Mouse (Mus musculus) inflammation-experienced regulatory T-cells, adult 16 weeks (primary cell): ENCODE data around the gene S100a13. TPM values are rescaled to one million over a fixed set of nuclear protein-coding genes. Genes with fewer than 3 reads are reported as not detected.

Experiments
- polyA plus RNA-seq: library from polyadenylated mRNA; unstranded; fragments of 100-300 nt; shearing (Covaris generic); gene quantifications from one replicate; pipeline ENCODE4 v1.2.1, GENCODE M21; 2017

Gene S100a13
- 157 TPM for polyA plus RNA-seq

DNA sequence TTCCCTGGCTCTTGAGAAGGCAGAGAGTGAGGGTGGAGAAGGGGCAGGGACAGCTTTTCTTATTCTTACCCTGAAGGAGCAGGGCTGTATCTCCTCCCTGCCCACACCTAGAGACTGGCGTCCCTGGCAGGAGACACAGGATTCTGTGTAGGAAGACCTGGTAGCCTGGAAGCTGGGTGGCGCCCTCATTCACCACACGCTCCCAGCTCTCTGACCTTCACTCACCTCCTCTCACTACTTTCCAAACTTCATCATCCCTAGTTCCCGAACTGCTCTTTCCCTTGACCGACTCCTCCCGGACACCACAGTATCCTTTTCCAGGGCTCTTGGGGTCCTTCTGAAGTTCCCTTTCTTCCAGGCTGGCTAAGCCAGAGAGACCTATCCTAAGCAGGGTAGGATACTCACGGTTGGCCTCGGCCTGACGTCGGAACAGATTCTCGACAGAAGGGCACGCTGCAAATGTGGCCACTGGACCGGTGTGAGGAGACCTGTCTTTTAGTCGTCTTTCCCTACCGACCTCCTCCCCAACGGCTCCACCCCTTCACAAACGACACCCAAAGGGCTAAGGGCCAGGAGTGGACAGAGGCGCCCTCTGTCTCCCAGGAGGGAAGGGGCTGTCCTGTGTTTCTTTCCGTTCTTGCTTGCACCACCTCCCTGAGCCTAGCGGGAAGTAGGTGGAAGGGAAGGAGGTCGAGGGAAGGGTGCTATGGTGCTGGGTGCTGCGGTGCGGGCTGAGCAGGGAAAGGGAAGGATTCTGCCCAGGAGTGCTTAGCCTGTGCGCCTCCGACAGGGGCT, at the start of gene S100a13, which contains the start of gene S100a1:
Gene S100a13 (plus strand): TSS at position 640 of the 795 bp plus-strand sequence.
Gene S100a1 (minus strand): TSS at position 597 of the 795 bp plus-strand sequence.

DNA sequence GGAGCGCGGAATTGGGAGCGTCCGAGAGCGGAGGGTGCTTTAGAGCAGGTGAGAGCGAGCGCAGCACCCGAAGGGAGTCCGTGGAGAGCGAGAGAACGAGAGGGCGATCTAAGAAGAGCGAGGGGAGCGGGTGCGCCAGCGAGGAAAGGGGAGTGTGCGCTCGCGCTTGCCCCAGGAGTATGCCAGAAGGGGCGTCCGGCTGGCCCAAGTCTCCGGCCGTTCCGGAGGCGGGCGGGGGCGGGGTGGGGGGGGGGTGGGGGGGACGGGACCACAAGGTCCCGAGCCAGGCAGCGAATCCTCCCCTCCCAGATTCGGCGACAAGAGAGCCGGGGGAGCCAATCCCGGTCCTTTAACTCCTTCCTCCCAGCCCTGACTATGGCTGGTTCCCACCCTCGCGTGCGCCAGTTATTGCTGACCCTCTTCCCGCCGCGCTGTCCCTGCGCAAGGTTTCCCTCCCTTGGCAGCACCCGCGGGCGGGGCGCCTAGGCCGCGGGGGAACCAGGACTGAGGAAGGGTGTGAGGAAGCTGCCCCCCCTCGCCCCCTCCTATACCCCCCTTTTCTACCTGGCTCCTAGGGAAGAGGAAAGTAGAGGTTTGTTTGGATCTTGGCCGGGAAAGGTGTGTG, 48.4 kb upstream of the S100a13 start, which contains the start of gene Npr1:
Gene Npr1 (minus strand): TSS at position 181 of the 625 bp plus-strand sequence.

DNA sequence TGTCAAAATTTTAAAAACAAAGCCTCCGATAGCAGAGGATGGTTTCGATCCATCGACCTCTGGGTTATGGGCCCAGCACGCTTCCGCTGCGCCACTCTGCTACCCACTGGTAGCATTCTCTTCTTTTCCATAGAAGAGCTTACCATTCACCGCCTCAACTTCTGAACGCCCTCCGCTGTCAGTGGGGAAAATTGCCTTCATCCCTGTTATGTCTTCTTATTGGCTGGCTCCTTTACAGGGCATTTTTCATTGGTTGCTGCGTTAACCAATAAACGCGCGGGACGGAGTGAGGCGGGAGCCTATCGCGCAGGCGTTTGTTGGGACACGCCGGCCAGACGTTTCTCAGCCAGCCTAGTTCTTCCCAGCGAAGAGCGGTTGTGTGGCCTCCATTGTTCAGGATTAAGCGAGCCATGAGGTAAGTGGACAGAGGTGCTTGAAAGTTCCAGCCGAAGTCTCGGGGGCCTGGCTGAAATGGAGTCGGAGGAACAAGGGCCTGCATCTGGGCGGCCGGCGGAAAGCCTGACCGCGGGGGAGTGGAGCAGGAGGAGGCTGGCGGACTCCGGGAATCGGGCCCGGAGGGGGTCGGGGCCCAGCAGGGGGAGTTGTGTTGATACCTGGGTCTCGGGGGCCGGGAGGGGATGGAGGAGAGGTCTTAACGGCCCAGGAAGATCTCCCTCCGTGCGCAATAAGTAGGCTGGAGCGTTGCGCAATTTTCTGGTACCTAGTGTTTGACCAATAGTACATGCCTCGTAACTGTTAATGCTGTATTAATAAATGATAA, 38.2 kb upstream of the S100a13 start, which contains the start of gene Ilf2:
Gene Ilf2 (plus strand): TSS at position 296 of the 781 bp plus-strand sequence.

DNA sequence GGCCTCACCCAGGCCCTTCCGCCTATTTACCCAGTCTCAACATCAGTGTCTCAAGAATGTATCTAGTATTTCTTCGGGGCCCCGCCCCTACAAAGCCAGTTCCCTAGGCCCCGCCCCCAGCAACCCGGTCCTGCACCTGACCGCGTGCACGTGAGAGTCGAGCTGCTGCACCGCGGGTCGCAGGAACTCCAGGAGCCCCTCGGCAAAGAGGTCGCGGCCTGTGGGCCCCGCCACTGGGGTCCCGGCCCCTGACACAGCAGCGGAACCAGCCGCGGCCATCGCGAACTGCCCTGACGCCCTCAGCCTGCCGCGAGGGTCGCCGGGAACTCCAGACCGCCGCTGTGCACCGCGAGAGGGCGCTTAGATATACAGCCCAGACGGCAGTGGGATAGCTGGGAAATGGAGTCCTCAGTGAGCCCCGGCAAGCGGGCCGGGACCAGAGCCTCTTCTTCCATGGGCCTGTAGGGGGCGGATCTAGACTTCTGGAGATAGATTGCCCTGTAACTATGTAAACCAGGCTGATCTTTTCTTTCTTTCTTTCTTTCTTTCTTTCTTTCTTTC, 23.5 kb upstream of the S100a13 start, which contains the start of gene Snapin:
Gene Snapin (minus strand): TSS at position 338 of the 561 bp plus-strand sequence.

DNA sequence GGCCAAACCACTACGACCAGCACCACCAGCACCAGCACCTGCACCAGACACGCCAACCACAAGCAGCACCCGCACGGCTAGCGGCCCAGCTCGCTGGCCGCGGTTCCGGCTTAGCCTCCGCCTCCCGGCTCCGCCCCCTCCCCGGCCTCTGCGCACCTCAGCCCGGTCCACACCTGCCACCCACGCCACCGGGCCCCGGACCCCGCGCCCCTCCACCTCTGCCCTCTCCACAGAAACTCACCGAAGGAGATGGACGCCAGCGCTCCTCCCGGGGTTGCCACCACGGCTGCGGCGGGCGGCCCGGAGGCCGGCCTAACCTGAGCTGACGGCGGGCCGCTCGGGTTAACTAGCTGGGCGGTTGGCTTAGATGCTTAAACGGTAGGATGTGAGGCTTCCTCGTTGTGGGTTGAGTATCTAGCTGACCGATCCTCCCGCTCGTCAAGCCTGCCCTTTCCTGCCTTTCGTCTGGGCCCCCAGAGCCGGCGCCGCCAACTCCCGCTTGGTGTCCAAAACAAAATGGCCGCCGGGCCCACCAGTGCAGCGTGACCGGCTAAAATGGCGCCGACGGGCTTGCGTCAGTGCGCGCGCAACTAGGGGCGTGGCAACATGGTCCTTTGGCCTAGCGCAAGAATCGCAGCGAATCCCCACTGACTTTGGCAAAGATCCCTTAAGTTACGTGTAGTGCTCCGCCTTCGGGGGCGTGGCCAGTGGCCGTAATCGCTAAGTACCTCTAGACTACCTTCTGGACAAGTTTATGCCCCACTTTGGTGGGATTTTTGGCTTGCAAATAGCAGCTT, 5.1 kb upstream of the S100a13 start, which contains the start of gene Chtop:
Gene Chtop (minus strand): TSS at position 549 of the 797 bp plus-strand sequence.

DNA sequence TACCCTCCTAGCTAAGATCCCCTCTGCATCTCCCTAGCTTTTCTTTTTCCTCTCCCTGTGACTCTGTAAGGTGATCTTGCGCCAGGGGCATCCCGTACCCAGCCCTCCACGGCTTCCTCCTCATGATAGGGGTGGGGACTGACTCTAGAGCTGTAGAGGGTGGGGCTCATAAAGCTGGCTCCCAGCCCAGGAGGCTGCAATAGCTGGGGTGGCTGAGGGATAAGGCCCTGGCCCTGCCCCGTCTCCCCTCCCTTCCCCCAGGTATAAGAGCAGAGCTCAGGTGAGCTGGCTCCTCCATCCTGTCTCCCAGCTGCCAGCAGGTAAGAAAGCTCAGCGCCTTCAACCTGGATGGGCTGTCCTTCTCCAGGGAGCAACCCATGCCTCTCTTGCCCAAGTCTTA, 12.3 kb downstream of the S100a13 start, which contains the start of gene S100a14:
Gene S100a14 (plus strand): TSS at position 277 of the 400 bp plus-strand sequence.

DNA sequence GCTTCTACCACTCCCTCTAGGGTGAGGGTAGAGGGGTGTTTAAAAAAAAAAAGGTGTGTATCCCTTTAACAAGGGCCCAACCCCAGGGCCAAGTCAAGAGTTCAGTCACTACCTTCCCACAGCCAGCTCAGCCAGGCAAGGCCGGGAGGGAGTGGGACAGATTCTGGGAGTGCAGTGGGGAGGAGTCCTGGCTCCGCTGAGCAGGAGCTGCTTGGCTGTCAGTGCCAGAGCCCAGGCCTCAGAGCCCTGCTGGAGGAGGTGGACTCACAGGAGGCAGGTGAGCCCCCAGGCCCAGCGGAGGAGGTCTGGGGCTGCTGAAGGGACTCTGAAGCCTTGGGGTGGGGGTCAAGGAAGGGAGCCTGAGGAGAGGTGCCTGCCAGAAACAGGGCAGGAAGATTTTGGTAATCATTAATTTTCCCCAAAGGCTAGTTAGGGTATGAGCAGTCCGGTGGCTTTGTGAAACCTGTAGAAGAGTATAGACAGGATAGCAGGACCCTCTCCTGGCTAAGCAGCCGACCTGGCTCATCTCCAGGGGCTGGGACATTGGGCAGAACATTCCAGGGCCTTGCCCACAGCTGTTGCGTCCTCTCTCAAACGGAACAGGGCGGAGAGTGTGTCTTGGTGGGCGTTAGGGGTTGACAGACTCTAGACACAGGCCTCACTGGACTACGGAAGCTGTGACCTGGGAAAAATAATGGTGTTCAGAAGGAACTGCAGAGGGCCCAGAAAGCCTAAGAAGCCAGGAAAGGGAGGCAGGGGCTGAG, 23.1 kb downstream of the S100a13 start, which contains the start of gene S100a16:
Gene S100a16 (plus strand): TSS at position 114 of the 764 bp plus-strand sequence.

DNA sequence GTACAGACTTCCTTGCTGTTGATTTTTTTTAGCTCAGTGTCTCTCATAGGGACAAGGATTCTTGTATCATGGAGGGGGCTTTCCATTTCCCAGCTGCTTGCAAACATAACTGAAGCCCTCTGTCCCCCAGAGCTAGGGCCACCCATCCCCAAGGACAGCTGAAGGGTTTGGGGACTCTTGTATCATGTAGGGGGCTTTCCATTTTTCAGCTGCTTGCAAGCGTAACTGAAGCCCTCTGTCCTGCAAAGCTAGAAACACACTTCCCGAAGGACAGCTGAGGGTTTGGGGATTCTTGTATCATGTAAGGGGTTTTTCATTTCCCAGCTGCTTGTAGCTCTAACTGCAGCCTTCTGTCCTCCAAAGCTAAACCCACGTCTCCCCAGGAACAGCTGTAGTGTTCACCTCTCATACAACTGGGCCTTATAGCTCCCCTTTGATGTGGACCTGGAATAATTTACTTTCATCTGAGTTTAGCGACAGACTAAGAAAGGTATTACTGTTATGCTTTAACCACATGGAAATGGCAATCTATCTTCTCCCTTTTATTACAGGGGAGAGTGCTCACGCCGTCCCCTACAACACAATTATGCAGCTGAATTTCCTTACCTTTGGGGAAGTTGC, 45.9 kb downstream of the S100a13 start, which contains the start of gene S100a3:
Gene S100a3 (plus strand): TSS at position 571 of the 621 bp plus-strand sequence.

Other genes with a start within 250 kb of the S100a13 start
- gene Dennd4b, start 249.2 kb upstream of the S100a13 start, polyA plus RNA-seq, result 65.5 TPM
- 13.3 TPM for gene Gatad2b, start 221.3 kb upstream of the S100a13 start, polyA plus RNA-seq
- gene Slc27a3, start 124.5 kb upstream of the S100a13 start, polyA plus RNA-seq, result 0.24 TPM
- 43.9 TPM for gene Ints3, start 80.8 kb upstream of the S100a13 start, polyA plus RNA-seq
- gene Npr1, start 48.6 kb upstream of the S100a13 start, polyA plus RNA-seq, result not detected
- 116 TPM for gene Ilf2, start 38.3 kb upstream of the S100a13 start, polyA plus RNA-seq
- gene Snapin, start 23.4 kb upstream of the S100a13 start, polyA plus RNA-seq, result 132 TPM
- gene Chtop, start 4.9 kb upstream of the S100a13 start, polyA plus RNA-seq, result 218 TPM
- gene S100a1, start within 50 bp of the S100a13 start, polyA plus RNA-seq, result 4.7 TPM
- gene S100a14, start 12.4 kb downstream of the S100a13 start, polyA plus RNA-seq, result not detected
- 0.43 TPM for gene S100a16, start 22.8 kb downstream of the S100a13 start, polyA plus RNA-seq
- 2.4 TPM for gene S100a3, start 46.1 kb downstream of the S100a13 start, polyA plus RNA-seq
- gene S100a2, start 75.8 kb downstream of the S100a13 start, polyA plus RNA-seq, result 1.1 TPM
- not detected for gene Gm42674, start 87.5 kb downstream of the S100a13 start, polyA plus RNA-seq
- gene S100a4, start 89.3 kb downstream of the S100a13 start, polyA plus RNA-seq, result 209 TPM
- gene S100a5, start 94.1 kb downstream of the S100a13 start, polyA plus RNA-seq, result not detected
- gene S100a6, start 98.4 kb downstream of the S100a13 start, polyA plus RNA-seq, result 374 TPM
- not detected for gene S100a7a, start 139.6 kb downstream of the S100a13 start, polyA plus RNA-seq
- gene S100a8, start 154.5 kb downstream of the S100a13 start, polyA plus RNA-seq, result not detected
- not detected for gene S100a9, start 181.3 kb downstream of the S100a13 start, polyA plus RNA-seq
- gene Pglyrp4, start 212.5 kb downstream of the S100a13 start, polyA plus RNA-seq, result not detected